Comparison of ENCODE assay signal across 33 mouse cellular contexts in genomic region chr2:180576482-180576881, GRCm38 (mm10). TPM values are rescaled to one million over a fixed set of nuclear protein-coding genes. Genes with fewer than 3 reads are reported as not detected.
DNase-seq lines count a peak whose midpoint lies in the region; ATAC-seq and TF ChIP-seq lines count a peak whose summit lies in the region.
"Had no signal": no experiment of that assay in that cellular context is flagged by ENCODE, and none has a peak within 500 bp of the region (broad histone marks: within the 10 kb centered on the region; RNA-seq: fewer than 3 reads in every experiment).

No protein-coding gene starts in this region.

- peak; percentile 37 for DNase-seq in kidney, adult 2 months
- no peak for DNase-seq in kidney, postnatal 25 days
- peak; percentile 13 to 35 for DNase-seq in kidney, postnatal 36 days
- DNase-seq in kidney, adult 18-20 months: no peak
- DNase-seq in A20 (ENCODE audit: low read depth, low spot score): peak; percentile 84
- peak; percentile 34 for DNase-seq in embryo, embryonic 10.5 days (ENCODE audit: low spot score)
- no peak for DNase-seq in forebrain, embryonic 11.5 days (ENCODE audit: low spot score)
- DNase-seq in right cerebral cortex, postnatal 4 days: no peak
- DNase-seq: adrenal gland, postnatal 14 days; B cell, adult 2 months; cerebellum, adult 11-12 months; cerebellum, adult 9-11 months; gastrocnemius, postnatal 25 days; heart, adult 11 months; kidney, postnatal 10 days; layer of hippocampus, postnatal 36 days; lung, embryonic 14.5 days; lung, postnatal 14 days; midbrain, embryonic 14.5 days; retina, postnatal 1 day; right cerebral cortex, postnatal 25 days; spleen, adult 18-20 months; thymus, postnatal 4 days had no signal

- H3K4me1 ChIP-seq in kidney, adult 2 months (ENCODE audit: control insufficient read depth, insufficient read depth, low read length): no peaks in the 10 kb centered on the region
- no peaks in the 10 kb centered on the region for H3K4me1 ChIP-seq in forebrain, embryonic 11.5 days (replicated peaks; ENCODE audit: control insufficient read depth, insufficient read depth, low read length)
- H3K4me1 ChIP-seq: embryonic facial prominence, embryonic 12.5 days; forebrain, embryonic 15.5 days; heart, embryonic 10.5 days; heart, embryonic 15.5 days had no signal

- 38% methylated on average over 4 of the region's 4 CpGs for whole genome bisulfite sequencing in kidney, adult 2 months
- WGBS in forebrain, embryonic 11.5 days: 54% methylated on average over 4 of the region's 4 CpGs

- no peak for ATAC-seq in forebrain, embryonic 11.5 days (replicated peaks; ENCODE audit: low FRiP score)
- ATAC-seq: activated CD4-positive, CD25-positive, alpha-beta regulatory T cell, adult 4 months; forebrain, embryonic 15.5 days; hindbrain, embryonic 16.5 days had no signal

- TF ChIP-seq POLR2A in kidney, adult 2 months (IDR thresholded peaks at IDR 0.05; ENCODE audit: low read depth, low read length): no peak

- no peak for TF ChIP-seq CTCF in kidney, adult 2 months (conservative IDR thresholded peaks at IDR 0.05; ENCODE audit: insufficient read depth, insufficient read length, low read depth, low read length)

- H3K36me3 ChIP-seq in kidney, adult 2 months (ENCODE audit: control insufficient read depth, insufficient read depth, low read length): no peaks in the 10 kb centered on the region
- no peaks in the 10 kb centered on the region for H3K36me3 ChIP-seq in forebrain, embryonic 11.5 days (ENCODE audit: control insufficient read depth, insufficient read depth, low read length)
- H3K36me3 ChIP-seq: embryonic facial prominence, embryonic 12.5 days; forebrain, embryonic 15.5 days; heart, embryonic 10.5 days; heart, embryonic 15.5 days; limb, embryonic 10.5 days; limb, embryonic 15.5 days; neural tube, embryonic 15.5 days had no signal

- H3K9ac ChIP-seq in forebrain, embryonic 11.5 days (ENCODE audit: low read length): no peak overlapping the region
- H3K9ac ChIP-seq: embryonic facial prominence, embryonic 12.5 days; forebrain, embryonic 15.5 days; heart, embryonic 15.5 days; limb, embryonic 15.5 days; lung, embryonic 14.5 days; neural tube, embryonic 15.5 days had no signal

- H3K4me2 ChIP-seq in forebrain, embryonic 11.5 days (ENCODE audit: low read depth, low read length, severe bottlenecking): no peak overlapping the region
- H3K4me2 ChIP-seq: embryonic facial prominence, embryonic 12.5 days; forebrain, embryonic 15.5 days; heart, embryonic 15.5 days; limb, embryonic 15.5 days; lung, embryonic 14.5 days; neural tube, embryonic 15.5 days had no signal

- no peak overlapping the region for H3K27ac ChIP-seq in kidney, adult 2 months (ENCODE audit: insufficient read depth, low read depth, low read length)
- H3K27ac ChIP-seq in forebrain, embryonic 11.5 days (ENCODE audit: low read depth, low read length): no peak overlapping the region
- H3K27ac ChIP-seq: embryonic facial prominence, embryonic 12.5 days; forebrain, embryonic 15.5 days; heart, embryonic 10.5 days; heart, embryonic 15.5 days; limb, embryonic 10.5 days; limb, embryonic 15.5 days; neural tube, embryonic 15.5 days; stomach, postnatal 0 days had no signal

- no peaks in the 10 kb centered on the region for H3K27me3 ChIP-seq in kidney, adult 2 months (replicated peaks; ENCODE audit: control insufficient read depth, insufficient read depth, low read length)
- no peaks in the 10 kb centered on the region for H3K27me3 ChIP-seq in forebrain, embryonic 11.5 days (ENCODE audit: control insufficient read depth, insufficient read depth, low read length)
- H3K27me3 ChIP-seq: forebrain, embryonic 15.5 days; neural tube, embryonic 15.5 days had no signal

- no peaks in the 10 kb centered on the region for H3K9me3 ChIP-seq in forebrain, embryonic 11.5 days (ENCODE audit: control insufficient read depth, low read length)
- H3K9me3 ChIP-seq: embryonic facial prominence, embryonic 12.5 days; forebrain, embryonic 15.5 days; heart, embryonic 10.5 days; heart, embryonic 15.5 days; limb, embryonic 10.5 days; limb, embryonic 15.5 days; neural tube, embryonic 15.5 days had no signal

- H3K4me3 ChIP-seq in kidney, adult 2 months (ENCODE audit: insufficient read depth, low read depth, low read length): no peak overlapping the region
- H3K4me3 ChIP-seq in forebrain, embryonic 11.5 days (ENCODE audit: low read depth, low read length): no peak overlapping the region
- H3K4me3 ChIP-seq: embryonic facial prominence, embryonic 12.5 days; forebrain, embryonic 15.5 days; heart, embryonic 10.5 days; heart, embryonic 15.5 days; limb, embryonic 10.5 days; limb, embryonic 15.5 days; neural tube, embryonic 15.5 days had no signal

RNA-seq across cellular contexts. Expression of gene Mrgbp, which starts 4.6 kb away (rescaled TPM):
- 13.6 and 14.4 TPM in 2 replicates for polyA plus RNA-seq in kidney, adult 2 months (2012; rRNA removed)
- polyA plus RNA-seq in forebrain, embryonic 11.5 days (2014; fragmentation: Nextera tagmentation; extraction: Ambion mirVana): 49.5 and 51.9 TPM in 2 replicates

RNA-seq across cellular contexts. Expression of gene Ogfr, which starts 12.6 kb away (rescaled TPM):
- 31.3 and 35.5 TPM in 2 replicates for polyA plus RNA-seq in kidney, adult 2 months (2012; rRNA removed)
- polyA plus RNA-seq in forebrain, embryonic 11.5 days (2014; fragmentation: Nextera tagmentation; extraction: Ambion mirVana): 98.6 and 108 TPM in 2 replicates

RNA-seq across cellular contexts. Expression of gene Col9a3, which starts 21.1 kb away (rescaled TPM):
- polyA plus RNA-seq in kidney, adult 2 months (2012; rRNA removed): 0.42 and 0.46 TPM in 2 replicates
- 7.3 and 8.4 TPM in 2 replicates for polyA plus RNA-seq in forebrain, embryonic 11.5 days (2014; fragmentation: Nextera tagmentation; extraction: Ambion mirVana)

Comparison
In these comparisons a context has a peak if more than half of its experiments do, and no peak if none do; other contexts are left out.
1. DNase-seq: peak in kidney, adult 2 months (single experiment), kidney, postnatal 36 days (2 of 2), A20 (single experiment) and embryo, embryonic 10.5 days (single experiment); none in kidney, postnatal 25 days (0 of 2), kidney, adult 18-20 months (single experiment), forebrain, embryonic 11.5 days (single experiment) and right cerebral cortex, postnatal 4 days (single experiment).